Mouse (Mus musculus) T-helper 2 cell (primary cell): ENCODE measurements around the gene Olfr470.
"Not testable (repeated sequence)": the region's sequence is repeated elsewhere in the genome, so short reads cannot be mapped to it uniquely, and the experiment has no call there.

Source experiments
- in situ Hi-C: fragments of 300-600 bp; cut with MboI, MseI; formaldehyde crosslinking; loops from one replicate; pipeline ENCODE4 v1.15.1; 2025; ENCODE audit warnings: high pct_unique_total_duplicates

Olfr470 gene

DNA sequence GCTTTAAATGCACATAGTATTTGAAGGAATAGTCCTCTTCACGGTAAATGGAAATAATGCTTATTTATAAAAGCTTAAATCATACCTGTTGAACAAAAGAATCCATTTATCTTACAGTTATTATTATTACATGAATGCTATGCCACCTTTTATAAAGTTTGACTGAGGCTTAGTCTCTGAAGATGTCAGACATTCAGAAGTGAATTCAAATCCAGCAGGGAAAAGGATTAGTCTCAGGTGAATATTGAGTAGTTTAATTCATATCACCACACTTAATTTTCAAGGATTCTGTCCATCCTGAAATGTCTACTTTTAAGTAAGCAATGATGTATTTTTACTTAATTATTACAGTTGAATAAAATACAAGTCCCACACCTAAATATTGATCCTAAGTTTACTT is at the start of gene Olfr470:
TSS of gene Olfr470 (minus strand) at position 101 of the 400 bp plus-strand sequence.
- in situ Hi-C loops = not testable (repeated sequence)

DNA sequence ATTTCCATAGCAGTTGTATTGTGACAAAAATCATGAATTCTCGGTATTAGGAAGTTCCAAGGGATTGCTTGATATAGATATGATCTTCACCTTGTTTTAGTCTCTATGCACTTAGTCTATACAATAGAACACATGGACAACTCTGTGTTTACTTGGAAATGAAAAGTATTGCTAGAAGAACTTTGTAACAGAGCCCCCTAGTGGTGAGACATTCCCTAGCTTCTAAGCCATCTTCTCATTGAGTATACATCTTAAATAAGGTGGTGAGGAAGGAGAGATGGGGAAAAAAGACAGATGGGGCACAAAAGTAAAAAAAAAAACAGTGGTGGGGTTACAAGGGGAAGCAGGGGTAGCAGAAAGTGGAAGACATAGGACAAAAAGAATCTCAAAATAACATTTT is 5.6 kb downstream of the Olfr470 start:
- in situ Hi-C loops = no loop called here

GRCm38 (mm10) chr7:107825441-107825840 is 21.8 kb downstream of the Olfr470 start, which contains the start of gene Olfr469:
Gene Olfr469, minus strand, starts transcription at chr7:107825541.
- in situ Hi-C loops = not testable (repeated sequence)

GRCm38 (mm10) chr7:107823867-107824266 is 23.4 kb downstream of the Olfr470 start:
- in situ Hi-C loops = not testable (repeated sequence)

GRCm38 (mm10) chr7:107819442-107819841 is 27.8 kb downstream of the Olfr470 start:
- in situ Hi-C loops = no loop called here

DNA sequence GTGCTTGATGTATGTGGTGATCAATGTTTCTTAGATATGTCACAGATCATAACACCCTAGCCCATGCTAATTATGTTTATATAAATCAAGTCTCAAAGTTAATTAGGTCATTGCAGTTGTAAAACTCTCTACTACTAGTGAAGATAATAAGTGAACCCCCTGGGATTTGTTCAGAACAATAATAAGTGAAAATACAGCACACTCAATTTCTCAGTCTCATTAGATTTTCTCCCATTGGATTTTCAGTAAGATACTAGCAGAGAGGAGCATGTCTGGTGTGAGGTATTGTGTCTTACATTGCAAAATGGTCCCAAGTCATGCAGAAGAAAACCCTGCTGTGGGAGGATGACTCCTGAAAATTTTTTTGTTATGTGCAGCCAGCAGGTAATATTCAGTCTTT is 35.3 kb downstream of the Olfr470 start, which contains the start of gene Olfr467:
TSS of gene Olfr467 (plus strand) at position 301 of the 400 bp plus-strand sequence.
- in situ Hi-C loops = no loop called here

DNA sequence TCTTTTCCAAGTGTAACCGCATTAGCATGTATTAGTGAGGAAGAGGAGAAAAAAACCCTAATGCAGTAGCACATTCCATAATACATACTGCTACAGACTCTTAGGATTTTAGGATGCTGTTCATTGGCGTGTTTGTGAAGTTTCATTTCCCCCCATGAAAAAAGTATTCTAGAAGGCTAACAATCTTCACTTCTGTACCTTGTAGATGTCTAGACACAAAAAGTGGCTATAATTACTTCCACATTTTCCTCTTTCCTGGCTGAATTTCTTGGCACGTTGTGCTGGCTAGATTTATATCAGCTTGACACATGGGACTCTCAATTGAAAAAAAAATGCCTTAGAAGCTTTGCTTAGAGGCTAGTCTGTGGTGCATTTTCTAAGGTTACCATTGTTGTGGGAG is 45.2 kb downstream of the Olfr470 start:
- in situ Hi-C loops = no loop called here

DNA sequence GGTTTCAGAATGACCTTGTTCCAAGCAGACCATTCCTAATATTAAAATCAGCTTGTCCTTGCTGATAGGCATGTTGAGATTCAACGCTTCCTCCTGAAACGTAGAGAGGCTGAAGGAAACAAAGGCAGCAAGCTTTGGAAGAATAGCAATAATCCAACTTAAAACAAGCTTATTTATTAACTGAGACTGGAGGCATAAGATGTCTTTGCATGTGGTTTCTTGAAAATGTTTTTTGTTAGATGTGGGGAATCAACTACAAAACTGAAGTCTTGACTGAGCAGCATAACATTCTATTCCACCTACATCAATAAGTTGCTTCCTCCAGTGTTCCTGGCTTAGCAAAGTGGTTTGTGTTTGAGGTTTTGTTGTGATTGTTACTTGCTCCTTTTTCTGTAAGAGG is 46.2 kb downstream of the Olfr470 start, which contains the start of gene Ovch2:
TSS of gene Ovch2 (minus strand) at position 101 of the 400 bp plus-strand sequence.
- in situ Hi-C loops = no loop called here

- in situ Hi-C loops = no loop called here
Measured at GRCm38 (mm10) chr7:107796500-107796899, 50.8 kb downstream of the Olfr470 start.
